Mouse (Mus musculus) limb, embryonic 11.5 days (tissue): ENCODE data around the gene Ppil3. TPM values are rescaled to one million over a fixed set of nuclear protein-coding genes. Genes with fewer than 3 reads are reported as not detected.

Experiments
- ATAC-seq: fragments of 200-750 bp; cut with Nextera tagmentation; 2 replicates; pipeline ENCODE4 v1.8.0; 2017; ENCODE audit warnings: low read depth; ENCODE audit not compliant: insufficient number of reproducible peaks, low FRiP score, low TSS enrichment
- DNase-seq: peaks from one replicate; pipeline ENCODE4 v3.0.0-alpha.2; 2015; ENCODE audit warnings: low spot score
- H3K27ac ChIP-seq: fragments of 300-500 bp; sonication (generic); replicated peaks from 2 replicates; pipeline ENCODE4 v1.5.1; 2014; ENCODE audit warnings: low read depth, mild to moderate bottlenecking, low read length
- H3K27me3 ChIP-seq: fragments of 300-500 bp; sonication (generic); 2 replicates; pipeline ENCODE4 v1.6.1; 2014; ENCODE audit warnings: mild to moderate bottlenecking, low read length, mixed read lengths; ENCODE audit not compliant: control insufficient read depth, insufficient read depth
- H3K36me3 ChIP-seq: fragments of 300-500 bp; sonication (generic); 2 replicates; pipeline ENCODE4 v1.6.1; 2014; ENCODE audit warnings: mild to moderate bottlenecking, low read length, moderate library complexity, mixed read lengths; ENCODE audit not compliant: control insufficient read depth, insufficient read depth
- H3K4me1 ChIP-seq: fragments of 300-500 bp; sonication (generic); 2 replicates; pipeline ENCODE4 v1.6.1; 2014; ENCODE audit warnings: low read length, mixed read lengths; ENCODE audit not compliant: control insufficient read depth, insufficient read depth
- H3K4me2 ChIP-seq: fragments of 300-500 bp; sonication (generic); 2 replicates; pipeline ENCODE4 v1.6.1; 2014; ENCODE audit warnings: low read depth, mild to moderate bottlenecking, moderate library complexity; ENCODE audit not compliant: severe bottlenecking
- H3K4me3 ChIP-seq: fragments of 300-500 bp; sonication (generic); 2 replicates; pipeline ENCODE4 v1.5.1; 2014; ENCODE audit warnings: low read depth, low read length
- H3K9ac ChIP-seq: fragments of 300-500 bp; sonication (generic); 2 replicates; pipeline ENCODE4 v1.6.1; 2014; ENCODE audit warnings: mild to moderate bottlenecking, low read length
- H3K9me3 ChIP-seq: fragments of 300-500 bp; sonication (generic); 2 replicates; pipeline ENCODE4 v1.6.1; 2016; ENCODE audit warnings: low read length; ENCODE audit not compliant: control insufficient read depth
- WGBS: fragments of 180-500 bp; shearing (Covaris S2); extraction: QIAGEN DNeasy Blood & Tissue Kit; methylation state at CpG from one replicate; pipeline ENCODE4 v1.1.7; 2014; 5-methylcytosine and 5-hydroxymethylcytosine counted together
- polyA plus RNA-seq: library from polyadenylated mRNA; unstranded; fragments of >200 nt; fragmentation: Nextera tagmentation; extraction: Ambion mirVana; gene quantifications from 2 replicates; pipeline ENCODE4 v1.2.1, GENCODE M21; 2014

Gene Ppil3
- polyA plus RNA-seq, result 57.2 and 64.1 TPM in 2 replicates

DNA sequence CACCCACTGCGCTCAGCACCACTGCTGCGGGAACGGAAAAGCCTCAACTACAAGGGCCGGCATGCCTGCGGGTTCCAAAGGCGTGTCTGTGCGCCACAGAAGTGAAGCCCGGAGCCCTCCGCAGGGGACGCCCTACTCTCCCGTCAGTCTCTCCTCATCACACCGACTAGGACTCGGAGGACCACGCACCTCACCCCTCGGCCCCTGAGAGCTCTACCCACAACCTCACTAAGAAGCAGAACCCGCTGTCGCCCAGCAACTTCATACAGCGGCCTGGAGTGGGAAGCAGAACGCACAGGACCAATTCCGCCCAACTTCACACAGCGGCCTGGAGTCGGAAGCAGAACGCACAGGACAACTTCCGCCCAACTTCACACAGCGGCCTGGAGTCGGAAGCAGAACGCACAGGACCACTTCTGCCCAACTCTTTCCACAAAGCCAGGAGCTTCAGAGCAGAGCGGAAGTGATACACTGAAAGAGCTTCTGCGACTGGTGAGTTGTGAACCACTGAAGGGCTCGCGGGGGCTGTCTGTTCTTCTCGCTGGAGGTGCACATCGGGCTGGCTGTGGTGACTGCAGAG, at the start of gene Ppil3, which contains the start of gene Nif3l1:
Gene Ppil3, minus strand, starts transcription at position 344 of the 580 bp plus-strand sequence.
Gene Nif3l1, plus strand, starts transcription at position 9 of the 580 bp plus-strand sequence.
- Histone ChIP-seq H3K27me3 (no peaks in the 10 kb centered on the region), H3K4me1 (no peaks in the 10 kb centered on the region), H3K36me3 (peaks cover 5% of the 10 kb centered on the region), H3K9ac (peak within 1 kb of the TSS; percentile 78), H3K4me2 (peak within 1 kb of the TSS; percentile 64), H3K9me3 (no peaks in the 10 kb centered on the region), H3K4me3 (peak within 1 kb of the TSS; percentile 62), H3K27ac (peak within 1 kb of the TSS; percentile 82)
- ATAC-seq, result peak; percentile 95
- under 1% methylated on average over 33 of the region's 33 CpGs for WGBS
- peak; percentile 85 for DNase-seq

DNA sequence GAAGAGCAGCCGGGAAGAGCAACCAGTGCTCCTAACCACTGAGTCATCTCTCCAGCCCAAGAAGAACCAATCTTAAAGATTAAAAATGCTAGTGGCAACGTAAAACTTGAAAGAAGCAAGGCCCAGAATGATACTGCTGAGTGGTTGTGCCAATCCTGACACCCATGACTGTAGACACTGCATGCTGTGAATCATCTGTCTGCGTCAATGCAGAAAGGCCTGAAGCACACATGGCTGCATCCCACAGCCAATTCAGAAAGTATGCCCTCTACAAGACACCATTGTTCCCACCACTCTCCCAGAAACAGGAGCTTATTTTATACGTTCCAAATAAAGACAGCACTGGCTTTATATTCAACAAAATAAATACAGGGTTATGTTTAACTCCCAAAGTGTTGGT, 37.4 kb upstream of the Ppil3 start:
- ATAC-seq, result no peak
- 96% methylated on average over 4 of the region's 4 CpGs for WGBS

DNA sequence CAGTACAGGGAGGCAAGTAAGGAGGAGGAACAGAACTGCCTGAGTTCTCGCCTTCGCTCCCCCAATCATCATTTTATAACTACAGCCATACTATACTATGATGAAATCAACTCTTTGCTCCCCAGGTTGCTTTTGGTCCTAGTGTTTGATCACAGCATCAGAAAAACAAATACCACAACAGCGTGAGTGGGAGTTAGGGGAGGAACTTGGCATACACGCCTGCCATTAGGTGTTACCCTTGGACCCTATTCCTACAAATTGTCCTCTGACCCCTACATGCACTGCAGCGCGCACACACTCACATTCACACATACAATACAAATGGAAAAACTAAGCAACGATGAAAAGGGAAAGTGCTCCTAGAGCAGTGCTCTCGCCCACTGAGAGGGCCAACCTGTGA, 30.4 kb upstream of the Ppil3 start:
- H3K27me3 ChIP-seq, result no peaks in the 10 kb centered on the region
- 97% methylated on average over 8 of the region's 8 CpGs for WGBS
- H3K27ac ChIP-seq, result no peak overlapping the region
- no peak for DNase-seq
- H3K4me1 ChIP-seq, result no peaks in the 10 kb centered on the region
- H3K9me3 ChIP-seq, result no peaks in the 10 kb centered on the region
- H3K4me3 ChIP-seq, result no peak overlapping the region
- no peak for ATAC-seq
- H3K9ac ChIP-seq, result no peak overlapping the region
- H3K36me3 ChIP-seq, result peaks cover 33% of the 10 kb centered on the region
- no peak overlapping the region for H3K4me2 ChIP-seq

More for the DNA sequence above, 37.4 kb upstream of the Ppil3 start:
- Histone ChIP-seq H3K4me2 (no peak overlapping the region), H3K4me3 (no peak overlapping the region), H3K27ac (no peak overlapping the region), H3K4me1 (no peaks in the 10 kb centered on the region), H3K9ac (no peak overlapping the region), H3K9me3 (no peaks in the 10 kb centered on the region), H3K36me3 (peaks cover 24% of the 10 kb centered on the region; the same call in 1 of the 2 replicates), H3K27me3 (no peaks in the 10 kb centered on the region)
- DNase-seq, result no peak

- Histone ChIP-seq H3K4me3 (no peak overlapping the region), H3K27ac (no peak overlapping the region), H3K9ac (no peak overlapping the region), H3K4me2 (no peak overlapping the region), H3K4me1 (no peaks in the 10 kb centered on the region), H3K27me3 (no peaks in the 10 kb centered on the region), H3K9me3 (no peaks in the 10 kb centered on the region), H3K36me3 (peaks cover 25% of the 10 kb centered on the region; the same call in 1 of the 2 replicates)
- no peak for DNase-seq
- WGBS, result 92% methylated on average over 4 of the region's 4 CpGs
- no peak for ATAC-seq
Observed at GRCm38 (mm10) chr1:58465561-58465960, 20.3 kb upstream of the Ppil3 start.

DNA sequence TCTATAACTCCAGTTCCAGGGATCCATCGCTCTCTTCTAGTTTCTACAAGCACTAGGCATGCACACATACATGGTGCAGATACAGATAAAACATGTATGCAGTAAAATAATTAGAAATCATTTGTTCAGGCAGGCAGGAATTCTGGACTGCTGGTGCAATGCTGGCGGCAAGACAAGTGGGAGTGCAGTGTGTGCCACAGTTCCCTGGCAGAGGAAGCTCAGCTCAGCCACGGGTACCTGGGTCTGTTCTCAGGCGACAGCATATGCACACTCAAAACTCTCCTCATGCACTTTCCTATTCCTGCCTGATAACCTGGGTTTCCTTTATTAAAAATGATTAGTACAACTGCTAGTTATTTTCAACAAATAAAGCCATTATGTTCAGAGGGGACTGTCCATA, 19.8 kb upstream of the Ppil3 start:
- no peaks in the 10 kb centered on the region for H3K9me3 ChIP-seq
- no peaks in the 10 kb centered on the region for H3K27me3 ChIP-seq
- H3K36me3 ChIP-seq, result peaks cover 25% of the 10 kb centered on the region; the same call in 1 of the 2 replicates
- no peak overlapping the region for H3K4me3 ChIP-seq
- DNase-seq (no peak), ATAC-seq (no peak)
- WGBS, result 90% methylated on average over 4 of the region's 4 CpGs
- no peak overlapping the region for H3K27ac ChIP-seq
- H3K9ac ChIP-seq, result no peak overlapping the region
- no peak overlapping the region for H3K4me2 ChIP-seq
- H3K4me1 ChIP-seq, result no peaks in the 10 kb centered on the region

DNA sequence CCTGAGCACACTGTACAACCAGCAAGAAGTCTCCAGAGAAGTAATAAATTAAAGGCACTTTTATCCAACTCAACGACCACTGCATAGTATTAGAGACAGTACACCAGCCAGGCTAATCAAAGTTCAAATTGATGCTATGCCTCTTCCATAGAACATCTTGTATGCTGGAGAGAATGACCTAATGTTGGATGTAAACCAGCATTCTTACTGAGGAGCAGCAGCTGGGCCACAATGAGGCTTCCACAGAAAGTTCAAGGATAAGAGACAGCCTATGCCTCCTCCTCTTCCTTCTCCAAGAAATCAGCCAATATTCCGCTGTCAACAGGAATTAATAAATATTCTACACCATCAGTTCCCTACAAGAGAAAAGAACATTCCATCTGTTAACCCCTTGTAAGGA, 18.6 kb upstream of the Ppil3 start:
- Histone ChIP-seq H3K9me3 (no peaks in the 10 kb centered on the region), H3K9ac (no peak overlapping the region), H3K4me2 (no peak overlapping the region), H3K36me3 (peaks cover 21% of the 10 kb centered on the region; the same call in 1 of the 2 replicates), H3K4me1 (no peaks in the 10 kb centered on the region), H3K4me3 (no peak overlapping the region), H3K27me3 (no peaks in the 10 kb centered on the region), H3K27ac (no peak overlapping the region)
- ATAC-seq (no peak), DNase-seq (no peak)
- WGBS, result 85% methylated on average over 2 of the region's 2 CpGs

DNA sequence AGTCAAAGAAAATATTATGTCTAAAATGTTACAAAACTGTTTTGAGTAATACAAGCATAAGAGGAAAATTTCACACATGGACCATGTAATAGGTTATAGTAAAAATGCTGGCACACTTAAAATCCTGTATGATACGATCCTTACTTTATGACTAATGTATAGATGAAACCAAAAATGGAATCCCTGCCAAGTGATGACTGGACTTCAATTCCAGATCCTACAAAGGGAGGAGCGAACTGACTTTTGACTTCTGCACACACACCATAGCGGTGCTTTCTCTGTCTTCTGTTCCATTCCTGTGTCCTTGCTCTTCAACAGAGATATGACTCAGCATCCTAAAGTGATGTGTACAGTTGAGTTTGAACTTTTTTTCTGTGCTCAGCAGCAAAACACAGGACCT, 15.3 kb upstream of the Ppil3 start:
- 96% methylated on average over 3 of the region's 3 CpGs for WGBS
- peaks cover 23% of the 10 kb centered on the region for H3K36me3 ChIP-seq
- no peak for DNase-seq

GRCm38 (mm10) chr1:58458867-58459266, 13.6 kb upstream of the Ppil3 start:
- Histone ChIP-seq H3K9me3 (no peaks in the 10 kb centered on the region), H3K36me3 (peaks cover 16% of the 10 kb centered on the region), H3K27me3 (no peaks in the 10 kb centered on the region), H3K4me2 (no peak overlapping the region), H3K4me3 (no peak overlapping the region), H3K9ac (no peak overlapping the region), H3K4me1 (no peaks in the 10 kb centered on the region), H3K27ac (no peak overlapping the region)
- no peak for DNase-seq
- ATAC-seq, result no peak
- WGBS, result 88% methylated on average over 2 of the region's 2 CpGs

More for the DNA sequence above, 15.3 kb upstream of the Ppil3 start:
- no peak overlapping the region for H3K4me2 ChIP-seq
- H3K9ac ChIP-seq, result no peak overlapping the region
- H3K27ac ChIP-seq, result no peak overlapping the region
- no peaks in the 10 kb centered on the region for H3K27me3 ChIP-seq
- no peak overlapping the region for H3K4me3 ChIP-seq
- H3K9me3 ChIP-seq, result no peaks in the 10 kb centered on the region
- no peak for ATAC-seq
- no peaks in the 10 kb centered on the region for H3K4me1 ChIP-seq

DNA sequence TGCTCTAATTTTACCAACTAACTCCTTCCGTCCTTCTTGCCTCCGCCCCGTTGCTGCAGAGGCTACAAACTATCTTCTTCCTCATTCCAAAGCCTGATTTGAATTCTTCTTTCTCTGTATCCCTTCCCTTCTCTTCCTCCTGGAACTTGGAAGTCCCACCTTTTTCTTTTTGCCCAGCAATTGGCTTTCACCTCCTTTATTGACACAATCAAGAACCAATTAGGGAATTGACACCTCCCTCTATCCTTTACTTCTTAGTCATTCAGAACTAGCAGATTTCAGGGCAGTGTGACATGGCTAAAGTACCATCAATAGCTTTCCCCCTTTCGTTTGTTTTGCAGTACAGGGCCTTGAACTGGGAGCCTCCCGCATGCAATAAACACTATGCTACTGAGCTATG, 12.9 kb upstream of the Ppil3 start:
- Histone ChIP-seq H3K4me1 (no peaks in the 10 kb centered on the region), H3K27ac (no peak overlapping the region), H3K4me2 (no peak overlapping the region), H3K4me3 (no peak overlapping the region), H3K36me3 (peaks cover 13% of the 10 kb centered on the region), H3K9me3 (no peaks in the 10 kb centered on the region), H3K27me3 (no peaks in the 10 kb centered on the region), H3K9ac (no peak overlapping the region)
- ATAC-seq (no peak), DNase-seq (no peak)
- 88% methylated on average over 5 of the region's 5 CpGs for WGBS
